Mouse (Mus musculus) brain, adult 2 months (tissue): ENCODE results near the gene Rasal2.
A peak's percentile ranks its signal among the peaks of the same experiment; 100 is the strongest.

Source experiments
- DNase-seq: peaks from one replicate; pipeline ENCODE4 v3.0.0; 2011; ENCODE audit warnings: low read depth, low spot score

The Rasal2 gene

DNA sequence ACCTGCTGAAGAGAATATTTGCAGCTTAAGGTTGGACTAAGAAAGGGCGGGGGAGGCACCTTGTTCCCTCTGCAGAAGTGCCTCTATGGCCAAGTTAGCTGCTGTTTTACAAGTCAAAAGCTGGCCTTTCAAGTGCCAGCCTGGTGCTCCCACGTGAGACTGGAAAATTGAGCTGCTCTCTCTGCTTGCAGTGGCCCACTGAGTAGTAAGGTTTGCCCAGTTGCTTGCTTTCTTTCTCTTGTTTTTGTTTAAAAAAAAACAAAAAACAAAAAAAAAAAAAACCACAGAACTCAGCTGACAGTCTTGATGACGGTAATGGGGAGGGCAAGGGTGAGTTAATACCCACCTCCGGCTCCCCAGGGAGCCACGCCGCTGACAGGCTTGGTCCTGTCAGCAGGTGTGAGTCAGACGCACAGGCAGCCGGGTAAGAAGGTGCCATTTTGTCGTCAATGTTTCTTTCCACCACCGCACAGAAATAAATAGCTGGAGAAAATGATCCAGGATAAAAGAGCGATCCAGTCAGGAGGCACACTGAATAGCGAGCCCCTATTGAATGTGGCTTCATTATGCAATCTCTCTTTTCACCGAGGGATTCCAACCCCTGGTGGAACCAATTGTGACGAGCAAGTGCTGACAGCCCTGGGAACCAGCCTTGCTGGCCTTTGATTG lies 27.7 kb upstream of the Rasal2 start:
- peak; percentile 63 for DNase-seq

DNA sequence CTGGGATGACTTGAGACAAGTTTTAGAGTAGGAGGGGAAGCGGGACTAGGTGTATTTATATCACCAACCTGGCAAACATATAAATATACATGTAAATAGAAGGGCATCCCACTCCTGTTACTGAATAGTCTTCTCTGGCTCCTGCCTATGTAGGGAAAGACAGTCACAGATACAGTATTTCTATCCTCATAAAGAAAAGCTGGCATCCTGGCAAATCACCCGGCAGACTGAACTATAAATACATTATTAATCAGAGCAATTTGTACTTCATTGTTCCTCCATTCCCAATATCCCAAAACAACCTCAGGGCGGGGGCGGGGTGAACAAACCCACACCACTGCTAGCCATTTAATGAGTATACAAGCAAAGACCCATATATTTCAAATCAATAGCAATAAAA lies 26.7 kb upstream of the Rasal2 start:
- DNase-seq, result no peak

DNA sequence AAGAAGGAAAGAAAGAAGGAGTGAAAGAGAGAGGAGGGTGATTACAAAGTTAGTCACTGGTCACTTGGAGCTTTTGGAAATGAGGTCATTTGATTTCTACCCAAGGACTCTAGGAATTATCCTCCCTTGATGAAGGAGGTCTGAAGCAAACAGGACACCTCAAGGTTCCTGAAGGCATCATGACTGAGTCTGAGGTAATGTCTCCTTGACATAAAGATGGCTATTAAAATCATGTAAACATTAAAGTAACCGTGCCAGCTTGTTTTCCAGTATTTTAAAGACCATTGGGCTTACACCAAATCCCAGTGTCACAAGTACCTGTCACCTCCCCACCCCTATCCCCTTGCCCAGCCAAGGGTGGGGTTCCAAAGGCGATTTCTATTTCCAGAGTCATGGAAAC lies 25.9 kb upstream of the Rasal2 start:
- no peak for DNase-seq

DNA sequence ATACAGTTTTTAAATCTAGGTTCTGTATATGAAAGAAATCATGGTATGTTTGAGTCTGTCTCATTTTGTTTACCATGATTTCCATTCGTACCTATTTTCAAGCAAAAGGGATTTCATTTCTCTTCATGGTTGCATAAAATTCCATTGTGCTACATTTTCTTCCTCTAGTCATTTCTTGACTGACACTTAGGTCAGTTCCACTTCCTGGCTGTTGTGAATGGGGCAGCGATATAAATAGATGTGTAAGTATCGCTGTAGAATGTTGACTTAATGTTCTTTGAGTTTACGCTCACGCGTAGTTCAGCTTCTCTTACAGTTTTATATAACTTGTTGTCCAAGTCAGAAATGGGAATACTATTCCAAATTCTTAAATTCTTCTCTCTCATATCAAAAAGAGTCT lies 23.5 kb upstream of the Rasal2 start:
- DNase-seq, result no peak

DNA sequence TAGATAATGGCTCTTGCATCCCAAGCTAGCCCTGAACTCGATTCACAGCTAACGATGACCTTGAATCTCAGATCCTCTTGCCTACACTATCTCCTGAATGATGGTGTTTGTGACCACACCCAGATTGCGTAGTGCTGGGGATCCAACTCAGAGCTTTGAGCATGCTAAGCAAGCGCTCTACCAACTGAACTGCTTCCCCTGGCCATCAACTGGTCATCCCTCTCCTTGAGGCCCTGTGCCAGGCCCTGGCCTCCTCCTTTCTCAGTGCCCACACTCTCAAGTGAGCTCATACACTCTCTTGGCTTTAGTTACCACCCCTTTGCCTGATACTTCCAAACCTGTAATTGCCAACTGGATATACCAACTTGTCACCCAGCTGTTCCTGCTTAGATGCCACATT lies 22.0 kb upstream of the Rasal2 start:
- DNase-seq, result peak; percentile 41

DNA sequence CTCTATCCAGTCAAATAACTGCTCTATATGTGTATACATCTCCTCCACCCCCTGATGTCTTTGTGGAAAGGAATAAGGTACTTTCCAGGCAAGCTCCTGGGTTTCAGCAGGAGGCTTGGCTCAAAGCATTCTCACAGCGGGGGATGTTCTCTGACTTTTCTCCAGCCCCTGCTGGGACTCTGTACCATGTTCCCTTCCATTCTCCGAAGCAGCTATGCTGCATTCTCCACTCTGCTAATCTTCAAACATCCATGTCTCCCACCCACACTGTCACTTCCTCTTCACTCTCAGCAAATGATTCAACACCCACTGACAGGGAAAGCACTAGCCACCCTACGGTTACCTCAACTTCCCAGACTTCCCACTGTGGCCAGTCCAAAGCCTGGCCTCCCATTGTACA lies 20.9 kb upstream of the Rasal2 start:
- DNase-seq, result peak; percentile 76

DNA sequence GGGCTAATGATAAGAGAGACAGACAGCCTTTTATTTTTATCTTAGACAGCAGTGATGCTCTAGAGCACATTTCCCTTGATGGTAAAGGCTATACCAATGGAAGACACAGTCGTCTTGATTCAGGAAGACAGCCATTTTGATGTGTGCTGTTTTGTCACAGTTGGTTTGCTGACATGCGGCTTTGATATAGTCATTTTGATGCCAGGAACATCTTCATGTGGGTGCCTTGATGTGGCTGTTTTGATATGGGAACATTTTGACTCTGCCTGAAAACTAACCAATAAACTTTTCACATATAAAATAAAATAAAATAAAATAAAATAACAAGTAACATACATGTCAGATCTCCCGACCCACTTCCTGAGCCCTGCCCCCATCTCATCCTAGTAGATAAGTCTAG lies 16.0 kb upstream of the Rasal2 start:
- DNase-seq, result no peak

DNA sequence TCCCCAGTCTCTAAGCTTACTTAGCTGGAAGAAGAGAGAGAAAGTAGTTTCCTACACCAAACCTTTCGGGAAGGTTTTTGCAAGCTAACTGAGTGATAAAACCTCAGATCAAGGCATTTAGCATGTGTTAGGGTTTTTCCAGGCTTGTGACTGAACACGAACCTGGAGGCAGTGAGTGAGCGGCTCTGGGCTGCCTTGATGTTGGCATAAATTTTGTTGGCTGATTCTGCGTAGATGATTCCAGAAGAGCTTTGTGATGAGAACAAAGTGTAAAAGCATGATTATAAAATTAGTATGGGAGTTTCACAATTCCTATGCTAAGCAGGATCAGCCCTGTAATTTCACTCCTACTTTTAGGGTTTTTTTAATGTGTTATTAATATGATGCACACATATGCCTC lies 15.2 kb upstream of the Rasal2 start:
- peak; percentile 83 for DNase-seq

DNA sequence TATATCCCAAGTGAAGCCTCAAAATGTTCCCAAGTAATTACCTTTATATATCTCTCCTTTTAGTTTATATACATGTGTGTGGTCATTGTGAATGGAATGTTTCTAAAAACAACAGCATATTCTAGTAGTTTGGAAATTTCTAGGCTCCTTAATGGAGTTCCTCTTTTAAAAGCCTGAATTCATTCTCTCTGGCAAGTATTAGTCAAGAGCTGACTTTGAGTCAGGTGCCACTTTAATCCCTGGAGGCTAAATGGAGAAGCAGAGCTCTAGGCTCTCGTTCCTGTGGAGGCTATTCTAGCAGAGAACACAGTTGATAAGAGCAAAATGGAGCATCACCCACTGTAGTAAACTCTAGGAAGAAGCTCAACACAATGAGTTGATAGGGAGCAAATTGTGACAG lies 14.5 kb upstream of the Rasal2 start:
- no peak for DNase-seq

DNA sequence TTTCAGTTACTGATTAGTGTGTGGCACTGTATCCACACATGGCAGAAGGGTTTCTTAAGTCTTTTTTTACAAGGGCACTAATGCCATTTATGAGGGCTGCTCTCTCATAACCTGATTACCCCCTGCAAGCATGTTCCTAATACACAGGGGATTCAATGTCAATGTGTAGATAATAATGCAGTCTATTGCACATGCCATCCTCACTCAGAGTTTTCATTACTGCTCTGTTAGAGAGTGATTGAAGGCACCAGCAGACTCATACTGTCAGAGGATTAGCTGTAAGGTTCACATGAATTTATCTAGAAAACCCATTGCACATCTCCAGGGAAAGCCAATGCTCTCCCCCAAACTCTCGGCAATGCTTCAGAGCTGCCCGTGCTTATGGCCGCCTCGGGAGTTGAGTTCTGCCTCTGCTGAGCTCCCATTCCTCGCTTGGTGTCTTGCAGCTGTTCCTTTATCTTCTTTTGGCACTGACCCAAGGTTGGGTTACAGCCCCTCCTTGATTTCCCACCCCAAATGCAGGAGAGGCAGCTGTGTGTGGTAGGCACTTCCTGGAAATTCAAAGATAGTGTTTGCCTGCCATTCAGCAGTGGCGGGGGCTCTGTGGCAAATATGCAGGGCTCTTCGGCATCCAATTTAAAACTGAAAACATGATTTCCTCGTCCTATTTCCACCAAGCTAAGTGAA lies 13.5 kb upstream of the Rasal2 start:
- peak; percentile 54 for DNase-seq

DNA sequence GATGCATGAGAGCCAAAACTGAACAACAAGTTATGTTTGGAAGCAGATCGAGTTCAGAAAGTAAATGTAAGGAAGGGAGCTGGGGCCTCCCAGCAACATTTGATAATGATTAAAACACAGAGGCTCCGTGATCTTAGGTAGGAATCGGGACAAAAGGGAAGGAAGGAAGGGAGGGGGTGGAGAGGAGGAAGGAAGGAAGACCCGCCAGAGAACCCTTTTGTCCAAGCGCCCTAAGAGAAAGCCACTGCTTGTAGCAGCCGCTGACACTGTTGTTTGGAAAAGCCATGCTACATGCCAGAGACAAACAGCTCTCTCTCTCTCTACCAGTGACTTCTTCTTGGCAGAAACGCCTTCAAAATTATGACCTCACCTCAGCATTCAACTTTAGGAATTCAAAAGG lies 5.5 kb upstream of the Rasal2 start:
- no peak for DNase-seq

DNA sequence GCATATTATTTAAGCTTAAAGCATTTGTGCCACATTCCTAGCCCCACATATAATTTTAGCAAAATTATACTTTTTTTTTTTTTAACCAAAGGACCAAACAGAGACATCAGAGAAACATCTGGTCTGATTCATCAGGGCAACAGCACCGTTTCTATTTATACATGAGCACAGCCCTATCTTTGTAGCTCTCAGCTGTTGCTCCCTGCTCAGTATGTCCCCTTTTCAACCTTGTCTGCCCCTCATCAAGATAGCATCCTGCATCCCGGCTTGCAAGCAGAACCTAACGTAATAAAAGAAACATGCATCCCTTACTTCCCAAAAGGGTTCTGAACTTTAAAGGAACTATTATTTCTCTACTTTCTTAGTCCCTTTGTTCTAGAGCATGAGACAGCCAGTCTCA lies 5.0 kb upstream of the Rasal2 start:
- DNase-seq, result peak; percentile 76

DNA sequence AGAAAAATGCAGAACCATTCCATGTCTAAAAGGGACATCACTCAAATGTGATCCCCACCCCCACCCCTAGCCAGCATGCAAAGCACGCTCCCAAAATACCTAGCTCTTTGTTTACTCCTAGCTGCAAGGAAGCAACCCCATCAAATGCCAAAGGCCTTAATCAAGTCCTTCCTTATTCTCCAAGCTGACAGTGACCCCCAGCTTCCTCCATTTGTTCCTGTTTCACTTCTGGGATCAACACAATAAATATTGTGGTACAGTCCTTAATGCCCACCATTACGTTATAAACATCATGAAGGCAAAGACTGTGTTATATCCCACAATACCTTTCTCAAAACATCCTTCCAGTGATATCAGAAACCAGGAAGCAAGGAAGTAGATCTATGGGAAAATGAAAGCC lies 4.2 kb upstream of the Rasal2 start:
- DNase-seq, result no peak

DNA sequence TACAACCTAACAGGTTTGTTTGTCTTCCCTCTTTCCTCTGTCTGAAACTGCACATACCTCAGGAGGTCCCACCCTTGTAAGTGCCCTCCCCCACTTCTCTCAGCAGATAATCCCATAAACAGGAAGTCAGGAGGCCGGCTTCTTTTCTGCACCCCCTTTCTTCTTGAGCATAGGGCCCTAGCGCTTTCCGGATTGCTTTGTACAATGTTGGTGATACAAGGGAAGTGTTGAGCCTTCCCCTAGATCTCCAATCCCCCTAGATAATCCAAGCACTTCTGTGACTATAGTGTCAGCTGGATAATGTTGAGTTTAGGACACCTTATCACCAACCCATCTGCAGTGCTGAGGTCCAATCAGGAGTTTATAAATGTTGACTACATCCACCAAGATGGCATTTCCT lies 3.4 kb upstream of the Rasal2 start:
- DNase-seq, result no peak

DNA sequence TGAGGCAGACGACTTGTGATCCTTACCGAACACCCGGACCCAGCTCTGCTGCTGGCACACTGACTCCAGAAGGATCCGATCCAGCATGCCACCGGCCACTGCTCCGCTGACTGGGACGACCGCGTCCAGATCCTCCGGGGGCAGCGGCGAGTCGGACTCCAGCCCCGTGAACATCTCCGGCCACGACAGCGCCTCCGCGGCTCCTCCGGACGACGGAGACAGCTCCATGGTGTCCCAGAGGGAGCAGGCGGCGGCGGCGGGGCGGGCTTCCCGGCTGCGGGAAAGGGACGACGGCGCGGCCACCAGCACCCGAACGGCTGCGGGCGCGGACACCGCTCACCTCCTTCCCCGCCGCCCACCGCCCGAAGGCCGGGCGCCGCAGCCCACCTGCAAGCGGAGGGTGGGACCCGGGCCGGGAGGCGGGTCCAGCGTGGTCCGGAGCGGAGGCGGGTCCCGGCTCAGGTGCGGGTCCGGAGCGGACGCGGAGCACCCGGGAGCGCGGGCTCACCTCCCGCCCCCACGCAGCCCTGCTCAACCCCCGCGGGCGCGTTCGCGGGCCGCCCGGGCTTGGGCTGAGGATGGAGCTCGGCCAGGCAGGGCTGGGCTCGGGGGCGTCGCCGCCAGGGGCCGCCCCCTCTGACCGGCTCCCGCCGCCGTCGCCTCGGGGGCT lies 549 bp downstream of the Rasal2 start:
- DNase-seq, result peak; percentile 77

DNA sequence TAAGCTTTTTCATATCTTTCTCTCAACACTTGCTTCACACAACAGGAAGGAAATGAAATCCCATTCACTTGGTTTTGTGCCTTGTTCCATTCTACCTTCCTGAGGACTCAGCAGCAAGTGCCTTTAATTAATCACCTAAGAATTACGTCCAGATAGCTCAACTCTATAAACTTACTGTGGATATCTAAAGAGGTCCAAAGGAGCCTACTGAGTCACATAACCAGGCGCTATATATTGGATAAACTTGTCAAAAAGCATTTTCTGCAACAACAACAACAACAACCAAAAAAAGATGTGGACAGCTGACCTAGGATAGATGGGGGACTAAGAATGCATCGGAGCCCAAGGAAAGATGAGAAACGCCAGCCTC lies 1.1 kb downstream of the Rasal2 start:
- DNase-seq, result no peak

DNA sequence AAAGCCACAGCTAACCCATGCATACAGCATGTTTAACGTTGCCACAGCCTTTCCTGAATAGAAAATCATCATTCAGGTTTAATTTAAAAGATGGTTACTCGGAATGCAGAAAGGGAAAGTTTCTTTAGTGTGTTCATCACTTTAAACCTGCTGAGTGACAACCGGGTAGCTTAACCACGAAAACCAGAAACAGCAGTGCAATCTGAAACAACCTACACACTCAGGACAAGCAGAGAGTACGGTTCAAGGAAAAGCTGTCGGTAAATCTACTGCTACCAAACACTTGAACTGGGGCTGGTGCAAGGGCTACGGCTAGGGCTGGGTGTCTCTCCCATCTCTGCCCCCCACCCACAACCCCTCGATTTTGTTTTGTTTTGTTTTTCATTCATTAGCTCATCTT lies 1.5 kb downstream of the Rasal2 start:
- peak; percentile 33 for DNase-seq

DNA sequence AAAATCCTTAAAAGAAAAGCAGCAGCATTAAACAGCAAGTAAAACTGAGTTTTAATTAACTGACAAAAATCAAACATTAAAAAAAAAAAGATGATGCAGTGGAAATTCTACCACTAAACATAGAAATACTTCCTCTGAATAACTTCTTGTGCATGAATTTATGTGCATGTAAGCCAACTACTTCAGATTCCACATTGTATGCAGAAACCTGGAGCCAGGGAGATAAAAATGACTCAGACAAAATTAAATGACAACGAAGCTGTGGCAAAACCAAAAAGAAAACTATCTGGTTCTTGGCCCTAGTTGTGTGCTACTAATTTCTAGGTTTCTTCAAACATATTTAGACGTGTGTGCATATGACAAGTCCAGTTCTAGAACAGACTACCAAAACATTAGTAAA lies 2.7 kb downstream of the Rasal2 start:
- DNase-seq, result no peak

DNA sequence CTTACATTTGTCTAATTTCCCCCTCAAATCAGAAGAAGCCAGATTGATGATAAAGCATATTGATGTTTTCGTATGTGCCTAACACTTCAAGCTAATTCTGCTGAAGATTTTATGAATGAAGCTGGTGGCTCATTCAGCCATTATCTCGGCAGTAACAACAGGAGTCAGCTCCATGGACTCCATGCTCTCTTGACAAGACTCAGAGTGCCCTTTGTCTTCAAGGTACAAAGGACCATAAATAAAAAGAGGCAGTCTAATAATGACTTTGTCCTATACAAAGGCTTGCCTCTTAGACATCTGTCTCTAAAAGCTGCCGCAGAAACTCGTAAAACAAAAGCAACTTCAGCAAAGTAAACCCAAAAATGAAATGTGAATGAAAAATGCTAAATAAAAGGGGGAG lies 24.4 kb downstream of the Rasal2 start:
- peak; percentile 55 for DNase-seq

DNA sequence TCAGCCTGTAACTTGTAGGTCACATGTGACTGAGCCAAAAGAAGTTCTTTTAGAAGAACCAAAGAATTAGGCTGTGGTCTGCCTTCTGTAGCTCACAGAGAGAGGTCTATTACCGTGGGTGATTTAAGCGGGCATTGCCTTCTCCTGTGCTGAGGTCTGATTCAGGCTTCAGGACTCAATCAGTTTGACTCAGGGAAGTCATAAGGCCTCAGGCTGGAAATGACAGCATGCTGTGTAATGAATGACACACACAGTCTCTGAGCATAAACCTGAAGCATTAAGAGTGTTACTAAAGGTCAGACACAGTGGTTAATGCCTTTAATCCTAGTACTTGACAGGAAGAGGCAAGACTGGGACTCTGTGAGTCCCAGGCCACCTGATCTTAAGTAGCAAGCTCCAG lies 31.7 kb downstream of the Rasal2 start:
- DNase-seq, result peak; percentile 16

DNA sequence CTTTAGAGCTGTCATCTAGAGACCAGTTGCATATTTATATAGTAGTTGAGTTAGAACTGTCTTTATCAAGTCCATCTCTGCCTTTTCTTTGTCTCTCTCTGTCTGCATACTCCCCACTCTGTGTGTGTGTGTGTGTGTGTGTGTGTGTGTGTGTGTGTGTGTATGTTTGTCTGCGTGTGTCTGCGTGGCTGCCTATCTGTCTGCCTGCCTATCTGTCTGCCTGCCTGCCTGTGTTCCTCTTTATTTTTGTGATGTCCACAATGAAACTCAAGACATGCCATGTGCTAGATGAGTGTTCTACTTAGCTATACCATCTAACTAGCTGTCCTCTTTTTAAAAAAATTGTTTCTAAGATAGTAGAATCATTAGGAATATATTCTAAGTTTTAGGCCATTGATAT lies 42.0 kb downstream of the Rasal2 start:
- DNase-seq, result no peak

DNA sequence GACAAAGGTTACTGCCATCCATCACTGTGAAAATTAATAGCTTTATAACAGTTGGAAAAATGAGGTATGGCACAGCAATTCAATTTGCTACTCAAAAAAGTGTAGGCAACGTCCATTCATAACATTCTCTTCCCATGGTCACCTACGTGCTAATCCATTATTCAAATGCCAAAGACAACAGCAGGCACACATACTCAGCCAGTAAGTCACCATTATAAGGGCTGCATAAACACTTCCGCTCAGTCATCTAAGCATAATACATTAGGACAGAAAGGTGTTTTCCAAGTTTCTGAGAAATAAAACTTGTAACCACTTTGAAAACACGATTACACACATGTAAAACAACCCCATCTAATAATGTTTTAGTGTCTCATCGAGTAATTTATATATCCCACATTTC lies 44.1 kb downstream of the Rasal2 start:
- DNase-seq, result no peak

DNA sequence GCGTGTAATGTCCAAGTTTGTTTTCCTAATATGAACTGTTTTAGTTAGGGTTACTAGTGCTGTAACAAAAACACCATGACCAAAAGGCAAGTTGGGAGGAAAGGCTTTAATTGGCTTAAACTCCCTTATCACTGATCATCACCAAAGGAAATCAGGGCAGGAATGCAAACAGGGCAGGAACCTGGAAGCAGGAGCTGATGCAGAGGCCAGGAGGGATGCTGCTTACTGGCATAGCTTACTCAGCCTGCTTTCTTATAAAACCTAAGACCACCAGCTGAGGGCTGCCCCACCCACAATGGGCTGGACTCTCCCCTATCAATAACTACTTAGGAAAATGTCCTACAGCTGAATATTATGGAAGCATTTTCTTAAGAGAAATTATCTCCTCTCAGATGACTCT lies 65.7 kb downstream of the Rasal2 start:
- no peak for DNase-seq
